Mouse (Mus musculus): ENCODE data around the gene Phactr3. TPM values are rescaled to one million over a fixed set of nuclear protein-coding genes. Genes with fewer than 3 reads are reported as not detected.

Gene Phactr3
- polyA plus RNA-seq, 1 experiment from 2014 or later, result 6.5 TPM

- H3K9me3 ChIP-seq (replicated peaks), result no peaks in the 10 kb centered on the region
- no peaks in the 10 kb centered on the region for H3K27me3 ChIP-seq
- H3K36me3 ChIP-seq, result no peaks in the 10 kb centered on the region
- H3K4me2 ChIP-seq, result no peak overlapping the region
- no peak overlapping the region for H3K27ac ChIP-seq
- no peak for ATAC-seq (replicated peaks; ENCODE audit: insufficient number of reproducible peaks, insufficient read depth, low FRiP score, low read depth)
- no peak overlapping the region for H3K4me3 ChIP-seq
- no peaks in the 10 kb centered on the region for H3K4me1 ChIP-seq (replicated peaks)
- WGBS, result 58% methylated on average over 6 of the region's 6 CpGs
- H3K9ac ChIP-seq, result no peak overlapping the region
Observed at GRCm38 (mm10) chr2:178304669-178305068, 185.9 kb downstream of the Phactr3 start.

GRCm38 (mm10) chr2:178313539-178313938 lies 194.8 kb downstream of the Phactr3 start:
- Histone ChIP-seq H3K27me3 (no peaks in the 10 kb centered on the region), H3K9ac (no peak overlapping the region), H3K4me3 (no peak overlapping the region), H3K27ac (no peak overlapping the region), H3K9me3 (replicated peaks) (no peaks in the 10 kb centered on the region), H3K4me1 (replicated peaks) (no peaks in the 10 kb centered on the region), H3K4me2 (no peak overlapping the region), H3K36me3 (no peaks in the 10 kb centered on the region)
- no peak for ATAC-seq (replicated peaks; ENCODE audit: insufficient number of reproducible peaks, insufficient read depth, low FRiP score, low read depth)
- WGBS, result 69% methylated on average over 7 of the region's 7 CpGs

GRCm38 (mm10) chr2:178316281-178316680 lies 197.5 kb downstream of the Phactr3 start:
- Histone ChIP-seq H3K4me1 (replicated peaks) (0 out of 2 replicates have a peak, but pooled peaks cover 3% of the 10 kb centered on the region), H3K36me3 (no peaks in the 10 kb centered on the region), H3K27me3 (no peaks in the 10 kb centered on the region), H3K4me3 (no peak overlapping the region), H3K9ac (no peak overlapping the region), H3K27ac (no peak overlapping the region), H3K4me2 (no peak overlapping the region), H3K9me3 (replicated peaks) (no peaks in the 10 kb centered on the region)
- WGBS, result 77% methylated on average over 1 of the region's 1 CpGs
- ATAC-seq (replicated peaks; ENCODE audit: insufficient number of reproducible peaks, insufficient read depth, low FRiP score, low read depth), result no peak

- no peaks in the 10 kb centered on the region for H3K27me3 ChIP-seq
Observed at GRCm38 (mm10) chr2:178319766-178320165, 201.0 kb downstream of the Phactr3 start.

GRCm38 (mm10) chr2:178321271-178321670 lies 202.5 kb downstream of the Phactr3 start:
- Histone ChIP-seq H3K27ac (no peak overlapping the region), H3K4me3 (no peak overlapping the region), H3K9ac (no peak overlapping the region), H3K27me3 (no peaks in the 10 kb centered on the region), H3K9me3 (replicated peaks) (no peaks in the 10 kb centered on the region), H3K36me3 (no peaks in the 10 kb centered on the region), H3K4me2 (no peak overlapping the region), H3K4me1 (replicated peaks) (0 out of 2 replicates have a peak, but pooled peaks cover 5% of the 10 kb centered on the region)
- no peak for ATAC-seq (replicated peaks; ENCODE audit: insufficient number of reproducible peaks, insufficient read depth, low FRiP score, low read depth)
- 56% methylated on average over 10 of the region's 10 CpGs for WGBS

More at GRCm38 (mm10) chr2:178319766-178320165, 201.0 kb downstream of the Phactr3 start:
- H3K27ac ChIP-seq, result no peak overlapping the region
- ATAC-seq (replicated peaks; ENCODE audit: insufficient number of reproducible peaks, insufficient read depth, low FRiP score, low read depth), result no peak
- H3K4me1 ChIP-seq (replicated peaks), result 0 out of 2 replicates have a peak, but pooled peaks cover 5% of the 10 kb centered on the region
- H3K4me3 ChIP-seq, result no peak overlapping the region
- H3K36me3 ChIP-seq, result no peaks in the 10 kb centered on the region
- 67% methylated on average over 7 of the region's 7 CpGs for WGBS
- no peak overlapping the region for H3K4me2 ChIP-seq
- H3K9ac ChIP-seq, result no peak overlapping the region
- no peaks in the 10 kb centered on the region for H3K9me3 ChIP-seq (replicated peaks)

- no peaks in the 10 kb centered on the region for H3K27me3 ChIP-seq
- H3K4me1 ChIP-seq (replicated peaks), result peaks cover 26% of the 10 kb centered on the region
- ATAC-seq (replicated peaks; ENCODE audit: insufficient number of reproducible peaks, insufficient read depth, low FRiP score, low read depth), result no peak
- H3K4me2 ChIP-seq, result no peak overlapping the region
- H3K9me3 ChIP-seq (replicated peaks), result no peaks in the 10 kb centered on the region
- H3K27ac ChIP-seq, result no peak overlapping the region
- 81% methylated on average over 3 of the region's 3 CpGs for WGBS
- no peak overlapping the region for H3K4me3 ChIP-seq
- H3K36me3 ChIP-seq, result no peaks in the 10 kb centered on the region
- H3K9ac ChIP-seq, result no peak overlapping the region
Observed at GRCm38 (mm10) chr2:178324410-178324809, 205.6 kb downstream of the Phactr3 start.

GRCm38 (mm10) chr2:178324818-178325217 lies 206.0 kb downstream of the Phactr3 start:
- WGBS, result 64% methylated on average over 4 of the region's 4 CpGs
- H3K4me2 ChIP-seq, result no peak overlapping the region
- H3K27me3 ChIP-seq, result no peaks in the 10 kb centered on the region
- no peaks in the 10 kb centered on the region for H3K36me3 ChIP-seq
- no peak for ATAC-seq (replicated peaks; ENCODE audit: insufficient number of reproducible peaks, insufficient read depth, low FRiP score, low read depth)
- no peak overlapping the region for H3K27ac ChIP-seq
- H3K4me3 ChIP-seq, result no peak overlapping the region
- H3K4me1 ChIP-seq (replicated peaks), result peaks cover 29% of the 10 kb centered on the region
- H3K9me3 ChIP-seq (replicated peaks), result no peaks in the 10 kb centered on the region
- H3K9ac ChIP-seq, result no peak overlapping the region

GRCm38 (mm10) chr2:178326067-178326466 lies 207.3 kb downstream of the Phactr3 start:
- H3K4me1 ChIP-seq (replicated peaks), result peaks cover 29% of the 10 kb centered on the region
- no peak overlapping the region for H3K9ac ChIP-seq
- WGBS, result 87% methylated on average over 10 of the region's 10 CpGs
- H3K4me3 ChIP-seq, result no peak overlapping the region
- ATAC-seq (replicated peaks; ENCODE audit: insufficient number of reproducible peaks, insufficient read depth, low FRiP score, low read depth), result no peak
- no peaks in the 10 kb centered on the region for H3K9me3 ChIP-seq (replicated peaks)
- no peak overlapping the region for H3K4me2 ChIP-seq
- no peaks in the 10 kb centered on the region for H3K36me3 ChIP-seq
- no peaks in the 10 kb centered on the region for H3K27me3 ChIP-seq
- no peak overlapping the region for H3K27ac ChIP-seq

- H3K9ac ChIP-seq, result 0 out of 2 replicates have a peak overlapping the region, but pooled peaks have one; percentile 21
- no peaks in the 10 kb centered on the region for H3K36me3 ChIP-seq
- H3K4me3 ChIP-seq, result peak overlapping the region; percentile 23
- 0 out of 2 replicates have a peak, but pooled peaks have one; percentile 32 for ATAC-seq (replicated peaks; ENCODE audit: insufficient number of reproducible peaks, insufficient read depth, low FRiP score, low read depth)
- 10% methylated on average over 5 of the region's 5 CpGs for WGBS
- H3K4me1 ChIP-seq (replicated peaks), result peaks cover 24% of the 10 kb centered on the region
- H3K4me2 ChIP-seq, result peak overlapping the region; percentile 59
- no peaks in the 10 kb centered on the region for H3K9me3 ChIP-seq (replicated peaks)
- peak overlapping the region; percentile 61 for H3K27ac ChIP-seq
- no peaks in the 10 kb centered on the region for H3K27me3 ChIP-seq
Observed at GRCm38 (mm10) chr2:178326750-178327465, 208.1 kb downstream of the Phactr3 start.

- Histone ChIP-seq H3K4me3 (peak overlapping the region; percentile 23), H3K4me1 (replicated peaks) (peaks cover 24% of the 10 kb centered on the region), H3K36me3 (no peaks in the 10 kb centered on the region), H3K27me3 (no peaks in the 10 kb centered on the region), H3K4me2 (peak overlapping the region; percentile 59), H3K27ac (peak overlapping the region; percentile 61), H3K9ac (peak overlapping the region; percentile 21; the same call in 1 of the 2 replicates), H3K9me3 (replicated peaks) (no peaks in the 10 kb centered on the region)
- 9% methylated on average over 12 of the region's 12 CpGs for WGBS
- ATAC-seq (replicated peaks; ENCODE audit: insufficient number of reproducible peaks, insufficient read depth, low FRiP score, low read depth), result peak; percentile 74
Observed at GRCm38 (mm10) chr2:178327466-178328040, 208.8 kb downstream of the Phactr3 start.

GRCm38 (mm10) chr2:178329551-178329950 lies 210.8 kb downstream of the Phactr3 start:
- no peak for ATAC-seq (replicated peaks; ENCODE audit: insufficient number of reproducible peaks, insufficient read depth, low FRiP score, low read depth)
- WGBS, result 64% methylated on average over 5 of the region's 5 CpGs
- H3K4me3 ChIP-seq, result no peak overlapping the region

More at GRCm38 (mm10) chr2:178329551-178329950, 210.8 kb downstream of the Phactr3 start:
- H3K27me3 ChIP-seq, result no peaks in the 10 kb centered on the region
- H3K4me2 ChIP-seq, result peak overlapping the region; percentile 22
- H3K36me3 ChIP-seq, result no peaks in the 10 kb centered on the region; the same call in 1 of the 2 replicates
- peaks cover 24% of the 10 kb centered on the region for H3K4me1 ChIP-seq (replicated peaks)
- H3K27ac ChIP-seq, result peak overlapping the region; percentile 46; the same call in 1 of the 2 replicates
- no peak overlapping the region for H3K9ac ChIP-seq
- no peaks in the 10 kb centered on the region for H3K9me3 ChIP-seq (replicated peaks)

Data from heart, embryonic 15.5 days (tissue).